Mouse (Mus musculus) lung, postnatal 0 days (tissue): ENCODE measurements at regions not wholly inside any gene's neighbourhood (a gene's known extent, or its start where the extent isn't known, plus 50 kb on each side); places are given as distances from the start of the nearest gene placed in this dataset.
A peak's percentile ranks its signal among the peaks of the same experiment; 100 is the strongest.

Source experiments
- CTCF ChIP-seq: IDR thresholded peaks from 2 replicates; pipeline ENCODE4 v1.5.1; 2016; ENCODE audit warnings: antibody characterized with exemption, mild to moderate bottlenecking
- EP300 ChIP-seq: IDR thresholded peaks from 2 replicates; pipeline ENCODE4 v1.6.1; 2016; ENCODE audit warnings: antibody characterized with exemption, mild to moderate bottlenecking, control low read depth

DNA sequence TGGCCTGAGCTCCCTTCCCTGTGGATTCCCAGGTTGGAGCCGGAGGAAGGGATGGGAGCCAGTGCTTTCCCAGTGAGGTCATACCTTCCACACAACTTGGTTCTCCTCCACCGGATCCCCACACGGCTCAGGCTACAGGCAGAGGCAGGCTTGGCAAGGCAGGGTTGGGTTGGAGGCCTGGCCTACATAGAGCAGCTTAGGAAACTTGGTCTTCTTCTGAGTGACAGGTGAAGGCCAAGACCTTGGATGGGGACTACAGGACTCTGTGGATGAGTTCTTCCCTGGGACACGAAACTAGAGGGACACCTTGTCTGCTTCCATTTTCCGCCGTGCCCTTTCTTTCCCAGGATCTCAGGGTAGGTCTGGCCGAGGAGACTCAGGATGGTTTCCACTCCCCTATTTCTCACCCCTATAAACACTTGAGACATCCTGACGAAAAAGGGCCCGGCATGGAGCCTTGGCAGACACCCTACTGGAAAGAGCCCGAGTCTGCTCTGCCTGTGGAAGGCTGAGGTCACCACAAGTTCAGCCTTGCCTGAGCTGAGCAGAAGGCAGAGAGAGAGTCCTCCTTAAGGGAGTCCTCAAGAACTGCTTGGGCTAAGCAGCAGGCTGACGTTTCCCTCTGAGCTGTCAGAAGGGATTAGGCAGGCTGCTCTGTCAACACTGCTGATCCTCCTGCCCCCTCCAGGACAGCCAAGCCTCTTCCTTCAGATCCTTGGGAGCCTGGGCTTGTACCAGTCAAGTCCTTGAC lies 207.5 kb upstream of the Tle3 start:
- TF ChIP-seq CTCF (peak; percentile 37), EP300 (no peak)
